Mouse (Mus musculus): ENCODE results near the gene Olfr315.

GRCm38 (mm10) chr11:58803871-58804270, 30.9 kb downstream of the Olfr315 start:
- TF ChIP-seq POLR2A (IDR thresholded peaks at IDR 0.05; ENCODE audit: low read depth, low read length) (no peak), CTCF (conservative IDR thresholded peaks at IDR 0.05; ENCODE audit: insufficient read depth, insufficient read length, low read depth, low read length) (no peak)
